Mouse (Mus musculus): ENCODE measurements at regions not wholly inside any gene's neighbourhood (a gene's known extent, or its start where the extent isn't known, plus 50 kb on each side); places are given as distances from the start of the nearest gene placed in this dataset.

DNA sequence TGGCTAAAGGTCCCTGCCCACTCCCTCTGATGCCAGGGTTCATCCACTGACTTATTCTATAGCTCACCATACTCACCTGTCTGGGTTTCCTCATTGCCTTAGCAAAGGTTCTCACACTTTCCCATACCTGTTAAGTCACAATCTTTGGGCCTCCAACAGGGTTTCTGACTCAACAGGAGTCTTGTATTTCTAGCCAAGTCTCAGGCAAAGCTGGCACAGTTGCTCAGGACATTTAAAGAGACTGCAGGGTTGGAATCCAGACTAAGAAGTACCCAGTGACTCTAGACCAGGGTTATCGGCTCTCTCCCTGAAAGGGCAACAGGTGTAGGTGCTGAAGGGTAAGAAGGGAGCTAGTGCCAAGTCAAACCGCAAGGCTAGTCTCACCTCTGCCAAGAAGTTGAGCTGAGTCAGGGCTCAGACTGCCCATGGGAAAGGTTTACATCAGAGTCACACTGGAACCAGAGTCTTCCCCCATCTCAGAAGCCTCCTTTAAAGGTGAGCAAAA is 622.4 kb downstream of the Rnf144a start:
- intact Hi-C loops (cut with DNase I) = no loop called here

DNA sequence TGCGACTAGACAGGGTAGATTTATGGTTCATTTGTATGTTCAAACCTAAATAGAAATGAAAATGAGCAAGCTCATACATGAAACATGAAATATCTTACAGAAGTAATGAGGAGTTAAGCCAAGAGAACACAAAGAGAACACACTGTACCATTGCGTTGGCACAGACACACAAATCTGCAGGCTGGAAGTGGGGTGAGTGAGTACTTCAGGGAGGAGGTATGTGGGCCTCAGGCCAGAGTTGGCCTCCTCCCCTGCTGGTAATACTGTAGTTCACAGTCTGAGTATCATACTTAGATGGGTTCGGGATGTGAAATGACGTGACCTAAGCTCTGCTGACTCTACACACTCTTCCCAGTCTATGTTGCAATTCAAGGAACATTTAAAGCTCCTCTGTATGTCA is 624.1 kb downstream of the Rnf144a start:
- intact Hi-C loops (cut with DNase I) = no loop called here

DNA sequence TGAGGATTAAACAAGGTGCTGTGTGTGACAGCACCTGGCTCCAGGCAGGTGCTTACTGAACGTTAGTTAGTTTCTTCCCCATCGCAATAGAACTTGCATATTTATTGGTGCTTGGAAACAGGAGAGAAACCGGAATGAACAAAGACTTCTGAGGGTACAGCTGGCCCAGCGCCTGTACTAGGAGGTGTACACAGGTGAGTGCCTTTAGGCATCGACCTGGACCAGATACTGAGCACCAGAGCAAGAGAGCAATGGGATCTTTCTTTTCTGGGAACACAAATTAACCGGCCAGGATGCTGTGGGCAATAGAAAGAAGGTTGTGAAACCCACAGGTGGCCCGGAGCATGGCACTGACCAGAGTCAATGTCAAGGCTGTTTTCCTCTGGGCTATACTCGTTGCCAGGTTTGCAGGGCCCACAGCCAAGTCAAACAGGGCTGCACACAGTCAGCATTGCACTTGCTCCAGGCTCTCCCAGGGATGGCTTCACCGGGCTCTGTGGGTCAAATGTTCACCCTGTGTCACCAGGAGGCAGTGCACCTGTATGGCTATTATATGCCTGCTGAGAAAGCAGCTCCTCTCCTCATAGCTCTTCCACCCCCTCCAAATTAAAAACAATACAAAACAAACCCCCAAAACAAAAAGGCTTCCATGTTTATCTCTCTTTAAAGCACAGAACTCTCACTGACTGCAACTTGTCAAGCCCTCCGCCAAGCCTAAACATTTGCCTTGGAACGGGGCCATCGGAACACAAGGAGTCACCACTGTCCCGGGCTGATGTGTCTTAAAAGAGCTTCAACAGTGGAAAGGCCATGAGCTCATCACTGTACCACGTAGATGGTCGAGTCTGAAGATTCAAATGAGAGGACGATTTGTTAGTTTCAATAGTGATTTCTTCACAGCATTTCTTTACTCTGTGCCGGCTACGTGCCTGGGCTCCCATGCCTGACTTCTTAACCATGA is 629.1 kb downstream of the Rnf144a start:
- intact Hi-C loops (cut with DNase I) = no loop called here

DNA sequence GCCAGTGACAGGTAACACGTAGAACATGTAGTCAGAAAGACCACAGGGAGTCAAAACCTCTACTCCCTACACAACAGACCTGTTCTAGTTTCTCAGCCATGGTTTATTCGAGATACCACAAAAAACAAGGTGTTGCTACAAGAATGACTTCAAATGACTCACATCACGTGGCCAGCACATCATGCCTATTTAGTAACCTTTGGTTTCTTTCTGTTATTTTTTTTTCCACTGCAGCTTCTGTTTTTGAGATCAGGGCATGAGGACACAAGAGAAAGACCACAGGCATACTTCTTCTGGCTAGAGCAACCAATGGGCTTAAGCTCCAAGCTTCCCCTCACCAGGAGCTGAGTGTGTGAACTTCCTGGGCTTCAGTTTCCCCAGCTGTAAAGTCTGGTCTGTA is 630.7 kb downstream of the Rnf144a start:
- intact Hi-C loops (cut with DNase I) = no loop called here

DNA sequence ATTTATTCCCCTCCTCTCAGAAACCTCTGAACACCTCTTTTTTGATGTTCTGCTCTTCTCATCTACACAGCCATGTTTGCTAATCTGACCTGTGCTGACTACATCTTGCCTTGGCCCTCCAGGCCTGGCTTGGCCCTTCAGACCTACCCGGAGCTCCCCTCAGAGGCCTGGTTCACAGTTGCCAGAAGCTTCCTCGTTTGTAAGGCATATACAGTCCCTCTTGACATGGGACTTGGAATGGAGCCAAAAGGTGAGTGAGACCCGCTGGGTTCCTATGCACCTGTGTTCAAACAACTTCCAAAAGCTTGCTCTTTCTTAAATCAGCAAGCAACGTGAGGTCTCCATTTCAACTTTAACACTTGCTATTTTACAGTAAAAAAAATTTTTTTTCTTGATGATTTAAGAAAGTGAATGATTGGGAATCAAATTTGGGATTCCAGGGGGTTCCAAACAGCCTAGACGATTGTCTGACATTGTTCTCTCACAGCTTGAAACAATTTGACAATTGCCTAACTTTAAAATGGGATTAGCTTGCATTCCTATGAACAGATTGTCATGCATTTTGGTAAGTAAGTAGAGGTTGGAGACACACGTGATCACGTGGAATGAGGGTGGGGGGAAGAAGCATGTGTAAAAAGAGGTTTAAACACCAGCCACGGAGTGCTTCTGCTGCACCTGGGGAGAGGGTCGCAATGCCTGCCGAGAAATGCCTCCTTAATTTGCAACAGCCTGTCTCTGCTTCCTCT is 631.9 kb downstream of the Rnf144a start:
- intact Hi-C loops (cut with DNase I) = no loop called here

DNA sequence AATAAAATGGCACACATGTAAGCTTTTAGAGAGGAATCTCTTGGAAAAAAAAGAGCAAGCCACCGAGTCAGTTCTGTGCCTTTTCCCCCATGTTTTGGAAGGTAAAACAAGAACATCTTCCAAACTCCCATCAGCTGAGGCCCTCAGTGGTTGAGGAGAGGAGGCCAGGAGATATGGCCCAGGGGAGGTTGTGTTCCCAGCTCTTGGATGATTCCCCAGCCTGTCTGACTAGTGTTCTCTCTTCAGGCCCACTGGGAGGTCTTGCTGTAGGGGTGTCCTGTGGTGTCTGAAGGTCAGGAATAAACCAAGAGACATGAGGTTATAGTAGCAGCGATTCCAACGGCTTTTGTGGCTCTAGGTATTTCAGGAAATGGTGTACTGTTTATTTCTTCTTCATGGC is 643.2 kb downstream of the Rnf144a start:
- intact Hi-C loops (cut with DNase I) = no loop called here

DNA sequence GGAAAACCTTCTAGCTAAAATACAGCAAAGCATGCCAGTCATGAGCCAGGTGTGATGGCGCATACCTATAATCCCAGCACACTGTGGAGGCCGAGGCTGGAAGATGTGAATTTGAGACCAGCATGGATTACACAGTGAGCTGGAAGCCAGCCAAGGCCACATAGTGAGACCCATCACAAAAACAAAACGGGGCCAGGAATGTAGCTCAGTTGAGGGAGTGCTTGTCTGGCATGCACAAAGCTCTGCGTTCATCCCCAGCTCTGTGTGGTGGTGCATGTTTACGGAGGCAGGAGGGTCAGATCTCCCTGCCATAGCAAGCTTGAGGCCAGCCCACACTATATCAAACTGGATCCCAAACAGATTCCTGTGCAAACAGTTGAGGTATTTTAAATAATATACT is 646.4 kb downstream of the Rnf144a start:
- intact Hi-C loops (cut with DNase I) = no loop called here

DNA sequence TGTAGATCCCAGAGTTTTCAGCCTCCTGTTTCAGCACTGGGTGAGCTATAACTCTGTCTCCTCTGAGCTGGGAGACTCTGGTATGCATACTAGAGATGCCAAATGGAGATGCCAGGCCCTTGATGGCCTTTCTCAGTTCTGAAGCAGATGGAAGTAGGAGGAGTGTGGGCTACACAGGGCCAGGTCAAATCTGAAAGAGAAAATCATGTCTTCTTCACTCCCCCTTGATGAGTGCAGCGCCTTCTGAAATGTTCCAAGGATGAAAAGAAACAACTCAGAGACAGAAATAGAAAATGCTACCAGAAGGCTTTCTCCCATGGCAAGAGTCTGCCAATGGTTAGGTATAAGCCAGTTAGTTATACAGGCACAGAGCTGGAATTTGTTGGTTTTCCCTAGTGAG is 652.0 kb downstream of the Rnf144a start:
- intact Hi-C loops (cut with DNase I) = no loop called here

DNA sequence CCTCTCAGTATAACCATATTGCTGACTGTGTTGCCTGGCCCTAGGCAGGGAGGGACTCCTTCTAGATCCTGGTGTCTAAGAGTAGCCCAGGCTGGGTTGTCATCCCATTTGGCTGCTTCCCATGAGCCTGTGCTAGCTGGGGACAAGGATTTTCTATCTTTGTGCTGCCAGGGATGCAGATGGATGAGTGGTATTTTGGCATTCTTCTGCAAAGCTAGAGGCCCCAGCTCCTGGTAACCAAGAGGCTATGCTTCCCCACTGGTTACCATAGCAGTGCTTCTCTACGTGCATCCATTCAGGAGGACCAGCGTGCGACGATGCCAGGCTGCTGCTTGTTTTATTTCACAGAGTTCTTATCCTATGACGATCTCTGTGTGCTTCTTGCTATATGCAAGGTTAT is 658.0 kb downstream of the Rnf144a start:
- intact Hi-C loops (cut with DNase I) = no loop called here

DNA sequence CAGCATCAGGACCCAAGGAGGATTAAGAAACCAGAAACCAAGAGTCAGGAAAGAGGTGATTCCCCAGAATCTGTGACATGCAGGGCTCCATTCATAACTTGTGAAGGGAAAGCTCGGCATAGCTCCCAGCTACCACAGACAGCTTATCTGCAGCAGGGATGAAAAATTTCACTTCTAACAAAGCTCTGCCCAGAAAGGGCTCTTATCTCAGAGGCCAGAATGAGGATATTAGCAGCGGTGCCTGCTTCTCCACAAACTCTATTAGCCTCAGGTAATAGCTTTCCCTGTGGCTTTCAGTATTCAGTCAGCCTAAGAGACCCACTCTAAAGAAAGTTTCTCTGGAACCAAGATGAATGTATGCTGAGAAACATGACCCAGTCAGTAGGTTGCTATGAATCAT is 636.9 kb upstream of the Id2 start:
- intact Hi-C loops (cut with DNase I) = no loop called here

DNA sequence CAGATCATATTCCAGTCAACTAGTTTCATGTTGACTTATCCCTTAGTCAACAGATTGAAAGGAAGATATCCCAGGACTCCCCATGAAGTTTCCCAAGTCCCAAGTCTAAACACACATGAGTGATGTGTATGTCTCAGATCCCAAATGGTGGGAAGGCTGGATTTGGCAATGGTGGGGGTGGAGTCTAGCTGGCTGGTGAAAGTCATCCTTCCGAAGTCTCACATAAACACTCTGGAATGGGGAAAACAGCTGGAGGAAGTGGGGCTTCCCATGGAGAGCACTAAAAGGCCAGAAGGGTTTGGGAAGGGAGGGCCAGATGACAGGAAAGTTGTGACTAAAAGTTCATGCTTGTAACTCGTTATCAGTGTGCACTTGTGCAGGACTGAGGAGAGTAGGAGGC is 628.8 kb upstream of the Id2 start:
- intact Hi-C loops (cut with DNase I) = no loop called here

DNA sequence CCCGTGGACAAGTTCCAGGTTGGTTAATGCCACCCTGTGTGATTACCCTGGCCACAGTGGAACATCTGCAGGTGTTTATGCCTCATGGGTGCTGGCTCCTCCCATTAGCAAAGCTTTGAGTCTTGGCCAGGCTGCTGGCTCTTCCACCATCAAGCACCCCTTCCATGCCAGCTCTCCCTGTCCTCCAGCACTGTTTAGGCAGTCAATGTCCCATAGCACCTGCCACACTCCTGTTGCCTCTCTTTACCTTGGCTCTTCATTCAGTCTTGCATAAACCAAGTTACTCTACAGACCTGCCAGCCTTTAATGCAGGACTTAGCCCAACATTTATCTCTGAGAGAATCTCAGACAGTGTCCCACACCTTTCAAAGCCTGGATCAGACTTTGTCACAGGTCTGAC is 614.2 kb upstream of the Id2 start:
- intact Hi-C loops (cut with DNase I) = no loop called here

DNA sequence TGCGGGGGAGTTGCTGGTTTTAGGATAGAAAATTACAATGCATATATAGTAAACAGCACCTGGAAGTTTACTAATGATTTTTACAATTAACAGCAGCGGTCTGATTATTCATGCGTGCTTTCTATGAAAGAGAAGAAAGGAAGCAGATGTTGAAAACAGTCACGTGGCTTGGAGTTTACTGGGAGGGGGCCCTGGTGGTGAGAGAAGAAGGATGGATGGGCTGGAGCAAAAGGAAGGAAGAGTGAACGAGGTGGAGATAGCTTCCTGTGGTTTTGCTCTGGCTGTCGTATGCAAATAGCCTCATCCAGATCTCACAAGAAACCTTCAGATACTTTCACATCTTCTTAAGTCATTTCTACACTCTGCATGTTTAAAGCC is 606.1 kb upstream of the Id2 start:
- intact Hi-C loops (cut with DNase I) = no loop called here

DNA sequence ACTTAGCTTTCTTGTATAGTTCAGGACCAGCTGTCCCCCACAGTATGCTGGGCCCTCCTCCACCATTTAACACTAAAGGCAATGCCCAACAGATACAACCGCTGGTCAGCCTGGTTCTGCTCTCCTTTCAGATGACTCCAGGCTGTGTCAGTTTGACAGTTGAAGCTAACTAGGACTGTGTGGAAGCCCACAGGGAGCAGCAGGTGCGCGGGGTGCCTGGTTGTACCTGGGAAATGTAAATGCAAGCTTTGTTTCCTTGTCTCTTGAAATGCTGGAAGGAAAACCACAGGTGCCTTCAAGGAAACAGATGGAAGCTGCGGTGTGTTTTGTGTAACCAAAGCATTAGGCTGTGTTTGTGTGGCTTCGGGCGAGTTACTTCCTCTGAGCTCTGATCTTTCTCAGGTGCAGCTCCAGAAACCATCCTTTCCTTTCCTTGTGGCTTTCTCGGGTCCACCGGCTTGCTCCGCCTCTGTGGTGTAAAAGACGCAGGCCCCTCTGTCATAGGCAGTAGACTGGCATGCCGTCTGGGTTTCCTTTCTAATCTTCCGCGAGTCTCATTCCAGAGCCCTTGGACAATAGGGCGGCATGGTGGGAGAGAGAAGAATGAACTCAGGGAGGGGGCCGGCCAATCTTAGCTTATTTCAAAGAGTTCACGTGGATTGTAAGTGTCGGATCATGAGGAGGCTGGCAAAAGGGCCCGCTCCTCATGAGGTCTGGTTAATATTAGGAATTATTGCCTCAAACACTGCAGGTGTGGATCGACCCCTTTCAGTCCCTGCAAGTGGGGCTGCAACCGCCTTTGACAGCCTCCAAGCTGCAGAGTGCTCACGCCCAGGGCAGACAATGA is 605.5 kb upstream of the Id2 start:
- intact Hi-C loops (cut with DNase I) = no loop called here

DNA sequence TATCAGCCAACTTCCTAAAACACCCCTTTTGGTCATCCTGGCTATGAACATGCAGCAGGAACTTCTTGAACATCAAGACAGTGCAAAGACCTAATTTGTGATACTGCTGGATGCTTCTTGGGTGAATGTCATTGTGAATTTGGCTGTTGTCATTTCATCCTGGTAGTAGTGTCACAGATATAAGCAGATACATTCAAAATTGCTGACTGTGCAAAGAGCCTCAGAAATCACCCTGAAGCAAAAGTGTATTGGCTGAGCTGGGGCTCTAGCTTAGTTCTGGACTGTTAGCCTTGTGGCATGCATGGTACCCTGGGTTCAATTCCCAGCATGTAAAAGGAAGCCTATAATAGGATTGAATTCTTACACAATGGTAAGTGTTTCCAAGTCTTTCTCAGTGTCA is 590.1 kb upstream of the Id2 start:
- intact Hi-C loops (cut with DNase I) = no loop called here

DNA sequence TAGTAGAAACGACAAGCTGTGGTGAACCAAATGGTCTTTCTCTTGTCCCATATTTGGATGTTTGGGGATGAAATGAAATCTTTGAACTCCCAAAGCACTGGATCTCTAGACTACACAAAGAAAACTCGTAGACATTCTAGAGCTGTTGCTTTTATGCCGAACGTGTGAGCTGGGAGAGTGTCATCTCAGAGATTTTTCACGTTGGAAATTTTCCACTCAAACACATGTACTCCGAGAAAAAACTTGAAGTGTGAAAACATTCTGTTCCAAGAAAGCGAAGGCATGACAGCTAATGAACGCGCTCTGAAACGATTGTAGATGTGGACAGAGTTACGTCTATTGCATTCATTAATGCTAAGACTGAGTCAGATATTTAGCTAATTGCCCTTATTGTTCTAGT is 579.7 kb upstream of the Id2 start:
- intact Hi-C loops (cut with DNase I) = no loop called here

DNA sequence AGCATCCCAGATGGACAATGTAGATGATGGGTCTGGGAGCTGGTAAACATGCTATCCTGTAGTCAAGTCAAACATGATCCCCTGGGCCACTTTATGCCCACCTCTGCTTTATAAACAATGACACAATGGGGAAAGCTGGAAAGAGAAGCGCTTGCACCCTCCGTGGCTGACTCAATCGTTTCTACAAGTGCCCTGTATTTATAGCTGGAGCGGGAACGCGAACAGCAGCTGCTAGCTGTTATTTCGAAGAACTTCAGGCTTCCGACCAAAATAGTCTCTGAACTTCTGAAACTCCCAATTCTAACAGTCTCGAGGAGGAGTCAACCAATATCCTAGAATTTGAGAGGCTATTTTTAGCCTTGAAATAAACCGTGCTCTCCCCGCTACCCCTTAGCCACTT is 571.4 kb upstream of the Id2 start:
- intact Hi-C loops (cut with DNase I) = no loop called here

DNA sequence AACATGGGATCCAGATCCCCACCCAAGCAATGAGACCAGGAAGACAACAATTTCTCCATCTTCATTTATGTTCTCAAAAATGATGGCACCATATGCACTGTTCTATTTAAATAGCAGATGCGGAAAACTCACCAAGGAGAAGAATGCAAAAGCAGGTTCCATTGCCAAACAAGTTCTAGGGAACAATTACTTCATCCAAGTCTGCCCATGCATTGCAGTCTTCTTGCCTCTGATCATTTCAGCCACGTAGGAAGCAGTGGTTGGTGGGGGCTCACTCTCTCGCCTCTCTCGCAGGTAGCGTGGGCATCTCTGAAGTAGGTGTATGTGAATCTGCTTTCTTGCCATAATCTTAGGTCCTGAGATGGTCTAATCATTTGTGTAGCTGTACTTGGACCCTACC is 557.5 kb upstream of the Id2 start:
- intact Hi-C loops (cut with DNase I) = no loop called here

DNA sequence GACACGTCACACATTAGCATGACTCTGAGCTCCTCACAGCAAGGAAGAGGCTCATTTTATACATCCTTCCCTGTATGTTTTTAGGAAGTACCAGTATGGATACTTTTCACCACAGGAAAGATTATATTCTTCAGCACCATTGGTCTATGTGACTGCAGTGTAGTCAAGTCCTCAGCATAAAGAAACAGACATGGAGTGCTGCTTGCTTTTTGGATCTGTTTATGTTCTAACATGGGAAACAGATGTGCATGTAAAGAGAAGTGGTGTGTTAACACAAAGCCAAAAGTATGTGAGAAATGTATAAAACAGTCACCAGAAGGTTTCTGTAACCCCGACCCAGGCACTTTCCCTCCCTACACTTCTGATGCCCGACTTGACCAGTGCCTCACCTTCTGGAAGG is 553.3 kb upstream of the Id2 start:
- intact Hi-C loops (cut with DNase I) = no loop called here

DNA sequence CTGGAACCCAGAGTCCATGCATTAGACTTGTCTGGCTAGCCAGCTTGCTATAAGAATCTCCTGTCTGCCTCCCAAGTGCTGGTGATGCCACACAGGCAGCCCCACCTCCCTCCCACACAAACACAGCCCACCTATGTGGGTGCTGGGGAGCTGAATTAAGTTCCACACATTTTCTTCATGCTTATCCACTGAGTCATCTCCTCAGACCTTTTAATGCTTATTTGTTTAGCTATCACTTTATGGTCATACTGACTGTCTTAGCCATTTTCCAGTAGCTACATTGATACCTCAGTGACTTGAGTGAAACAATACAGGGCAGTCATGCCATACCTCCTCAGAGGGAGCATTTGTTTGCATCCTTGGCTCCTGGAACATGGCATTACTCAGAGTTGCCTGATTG is 531.1 kb upstream of the Id2 start:
- intact Hi-C loops (cut with DNase I) = no loop called here

DNA sequence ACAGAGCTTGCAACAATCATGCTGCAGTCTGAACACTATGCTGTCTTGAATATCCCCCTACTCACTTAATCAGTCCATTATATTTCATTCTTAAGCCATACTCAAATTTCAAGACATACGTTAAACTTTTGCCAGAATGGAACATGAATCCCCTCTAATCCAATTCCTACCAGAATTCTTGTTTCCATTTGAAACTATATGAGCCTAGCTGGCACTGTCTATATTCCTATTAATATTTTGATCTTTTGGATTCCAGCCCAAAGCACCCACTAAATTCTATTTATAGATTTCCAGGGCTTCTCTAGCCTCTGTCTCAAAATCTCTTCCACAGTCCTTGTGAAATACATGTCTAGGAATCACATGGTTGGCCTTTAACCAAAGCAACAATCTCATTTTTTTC is 528.9 kb upstream of the Id2 start:
- intact Hi-C loops (cut with DNase I) = no loop called here

DNA sequence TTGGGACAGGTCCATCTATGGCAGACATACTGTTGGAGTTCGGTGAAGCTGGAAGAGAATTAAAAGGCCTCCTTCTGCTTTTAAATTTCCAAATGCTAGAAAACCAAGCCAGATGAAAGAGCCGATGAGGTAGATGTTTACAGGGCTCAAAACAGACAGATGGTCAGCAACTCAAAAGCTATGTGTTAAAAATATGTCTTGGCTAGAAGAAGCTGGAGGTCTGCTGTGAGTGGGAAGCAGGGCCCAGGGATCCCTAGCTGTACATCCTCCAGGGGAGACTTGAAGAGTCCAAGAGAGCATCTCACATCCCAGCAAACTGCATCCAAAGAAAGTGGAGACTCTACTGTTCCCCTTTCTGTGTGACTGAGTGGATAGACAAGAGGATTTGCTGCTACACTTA is 526.5 kb upstream of the Id2 start:
- intact Hi-C loops (cut with DNase I) = no loop called here

Data from adrenal gland (tissue).